Mouse (Mus musculus): ENCODE results near the gene Lama5. TPM values are rescaled to one million over a fixed set of nuclear protein-coding genes. Genes with fewer than 3 reads are reported as not detected.

The Lama5 gene
- polyA plus RNA-seq, 1 experiment, result 7.0 TPM

DNA sequence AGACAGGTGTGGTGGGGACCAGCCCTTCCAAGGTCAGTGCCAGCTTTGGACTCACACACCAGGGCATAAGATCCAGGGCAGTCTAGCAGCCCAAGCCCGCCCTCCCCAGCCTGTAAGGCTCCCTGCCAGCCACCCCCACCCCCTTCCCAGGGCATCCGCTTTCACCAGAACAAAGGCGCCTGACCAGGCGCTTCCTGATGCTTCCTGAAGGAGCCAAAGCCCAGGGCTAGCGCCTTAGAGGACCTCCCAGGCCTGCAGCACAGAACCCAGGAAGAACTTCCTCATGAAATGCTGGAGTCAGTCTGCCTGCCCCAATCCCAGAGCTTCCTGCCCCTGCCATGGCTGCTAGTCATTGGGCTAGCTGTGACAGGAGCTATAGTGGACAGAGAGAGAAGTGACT is 7.0 kb downstream of the Lama5 start:
- Histone ChIP-seq H3K4me1 (ENCODE audit: control insufficient read depth, insufficient read depth, low read length) (peaks cover 24% of the 10 kb centered on the region), H3K27ac (ENCODE audit: insufficient read depth, low read length) (no peak overlapping the region), H3K4me3 (replicated peaks; ENCODE audit: insufficient read depth, low read depth, low read length) (no peak overlapping the region), H3K27me3 (ENCODE audit: control insufficient read depth, insufficient read depth, low read length) (no peaks in the 10 kb centered on the region)
- WGBS, result 68% methylated on average over 5 of the region's 5 CpGs
- DNase-seq, result no peak
- no peak for TF ChIP-seq CTCF (IDR thresholded peaks at IDR 0.05; ENCODE audit: borderline replicate concordance, insufficient read depth, low read depth, low read length)

DNA sequence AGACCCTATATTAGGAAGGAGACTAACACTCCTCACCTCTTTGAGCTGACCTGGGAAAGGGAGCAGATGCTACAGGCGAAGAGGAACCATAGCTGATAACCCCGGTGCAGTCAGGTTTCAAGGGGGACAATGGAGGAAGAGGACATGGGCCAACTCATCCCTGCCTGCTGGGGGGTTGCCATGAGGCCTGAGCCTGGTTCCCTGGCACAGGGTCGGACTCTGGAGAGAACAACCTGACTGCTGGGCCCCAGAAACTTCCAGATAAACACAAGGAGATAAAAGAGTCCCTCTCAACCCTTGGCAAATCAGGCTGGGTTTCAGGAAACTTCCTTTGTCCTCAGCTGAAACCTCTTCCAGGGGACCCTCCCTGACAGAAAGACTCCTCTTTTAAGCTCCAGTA is 7.4 kb downstream of the Lama5 start:
- DNase-seq, result no peak
- no peak for TF ChIP-seq POLR2A (IDR thresholded peaks at IDR 0.05; ENCODE audit: borderline replicate concordance, insufficient read depth, low read length)
- TF ChIP-seq CTCF (IDR thresholded peaks at IDR 0.05; ENCODE audit: borderline replicate concordance, insufficient read depth, low read depth, low read length), result no peak
- 33% methylated on average over 3 of the region's 3 CpGs for WGBS
- no peaks in the 10 kb centered on the region for H3K27me3 ChIP-seq (ENCODE audit: control insufficient read depth, insufficient read depth, low read length)
- H3K4me3 ChIP-seq (replicated peaks; ENCODE audit: insufficient read depth, low read depth, low read length), result no peak overlapping the region
- H3K4me1 ChIP-seq (ENCODE audit: control insufficient read depth, insufficient read depth, low read length), result peaks cover 24% of the 10 kb centered on the region
- no peak overlapping the region for H3K27ac ChIP-seq (ENCODE audit: insufficient read depth, low read length)

DNA sequence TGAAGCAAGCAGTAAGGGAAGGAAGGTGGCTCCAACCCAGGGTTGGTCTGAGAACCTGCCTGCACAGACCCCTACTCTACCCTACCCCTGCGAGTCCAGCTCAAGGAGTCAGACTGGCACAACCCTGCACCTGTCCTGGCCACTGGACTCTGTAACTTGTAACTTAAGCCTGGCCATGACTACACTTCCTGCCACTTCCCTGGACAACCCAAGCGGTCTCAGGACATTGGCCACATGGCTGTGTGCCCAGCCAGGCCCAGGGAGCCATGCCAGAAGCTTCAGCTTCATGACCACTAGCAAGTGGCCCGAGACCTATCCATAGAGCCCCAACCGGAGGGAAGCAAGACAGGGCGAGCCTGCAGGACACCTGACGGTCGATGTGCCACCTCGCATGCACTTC is 8.1 kb downstream of the Lama5 start:
- H3K27me3 ChIP-seq (ENCODE audit: control insufficient read depth, insufficient read depth, low read length), result no peaks in the 10 kb centered on the region
- 36% methylated on average over 8 of the region's 8 CpGs for WGBS
- peak; percentile 60 to 64 for DNase-seq
- H3K4me1 ChIP-seq (ENCODE audit: control insufficient read depth, insufficient read depth, low read length), result peaks cover 24% of the 10 kb centered on the region
- TF ChIP-seq CTCF (IDR thresholded peaks at IDR 0.05; ENCODE audit: borderline replicate concordance, insufficient read depth, low read depth, low read length) (no peak), POLR2A (IDR thresholded peaks at IDR 0.05; ENCODE audit: borderline replicate concordance, insufficient read depth, low read length) (no peak)
- H3K27ac ChIP-seq (ENCODE audit: insufficient read depth, low read length), result no peak overlapping the region
- H3K4me3 ChIP-seq (replicated peaks; ENCODE audit: insufficient read depth, low read depth, low read length), result no peak overlapping the region

DNA sequence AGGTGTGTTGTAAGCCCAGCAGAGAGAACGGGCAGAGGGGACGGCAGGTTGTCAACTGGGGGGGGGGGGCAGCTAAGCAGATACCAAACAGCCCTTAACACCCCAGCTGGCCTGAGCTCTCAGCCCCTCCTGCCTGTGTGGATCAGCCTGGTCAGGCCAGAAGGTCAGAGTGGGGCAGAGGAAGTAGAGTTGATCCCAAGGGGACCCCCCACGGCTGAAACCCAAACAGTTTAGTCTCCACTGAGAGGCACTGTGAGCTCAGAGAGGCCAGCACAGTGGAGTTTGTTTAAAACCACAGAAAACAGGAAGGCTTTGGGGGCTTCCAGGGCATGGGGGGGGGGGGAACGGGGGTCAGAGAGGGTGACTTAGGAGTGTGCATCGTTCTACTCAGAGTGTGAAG is 8.7 kb downstream of the Lama5 start:
- H3K27ac ChIP-seq (ENCODE audit: insufficient read depth, low read length), result no peak overlapping the region
- no peak overlapping the region for H3K4me3 ChIP-seq (replicated peaks; ENCODE audit: insufficient read depth, low read depth, low read length)
- TF ChIP-seq CTCF (IDR thresholded peaks at IDR 0.05; ENCODE audit: borderline replicate concordance, insufficient read depth, low read depth, low read length), result no peak
- TF ChIP-seq POLR2A (IDR thresholded peaks at IDR 0.05; ENCODE audit: borderline replicate concordance, insufficient read depth, low read length), result no peak
- 75% methylated on average over 5 of the region's 5 CpGs for WGBS
- no peaks in the 10 kb centered on the region for H3K27me3 ChIP-seq (ENCODE audit: control insufficient read depth, insufficient read depth, low read length)
- DNase-seq, result no peak
- H3K4me1 ChIP-seq (ENCODE audit: control insufficient read depth, insufficient read depth, low read length), result peaks cover 24% of the 10 kb centered on the region

DNA sequence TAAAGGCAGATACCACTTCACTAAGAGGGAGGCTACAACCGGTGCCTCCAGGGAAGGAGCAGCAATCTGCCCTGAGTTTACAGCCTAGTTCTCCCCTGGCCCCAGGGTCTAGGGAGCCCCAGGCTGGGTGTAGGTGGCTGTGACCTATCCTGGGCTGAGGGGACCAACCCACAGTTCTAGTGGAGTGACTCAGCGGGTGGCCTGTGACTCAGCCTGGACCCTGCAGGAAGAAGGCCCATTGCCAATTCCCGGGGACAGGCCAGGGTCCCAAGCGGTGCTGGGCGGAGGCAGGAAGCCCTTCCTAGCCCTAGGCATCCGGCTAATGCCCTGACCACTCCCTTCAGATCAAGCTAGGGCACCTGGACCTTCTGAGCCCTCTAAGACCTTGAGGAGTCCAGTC is 9.7 kb downstream of the Lama5 start:
- TF ChIP-seq CTCF (IDR thresholded peaks at IDR 0.05; ENCODE audit: borderline replicate concordance, insufficient read depth, low read depth, low read length), result no peak
- TF ChIP-seq POLR2A (IDR thresholded peaks at IDR 0.05; ENCODE audit: borderline replicate concordance, insufficient read depth, low read length), result no peak
- Histone ChIP-seq H3K27ac (ENCODE audit: insufficient read depth, low read length) (no peak overlapping the region), H3K4me1 (ENCODE audit: control insufficient read depth, insufficient read depth, low read length) (peaks cover 24% of the 10 kb centered on the region), H3K27me3 (ENCODE audit: control insufficient read depth, insufficient read depth, low read length) (no peaks in the 10 kb centered on the region), H3K4me3 (replicated peaks; ENCODE audit: insufficient read depth, low read depth, low read length) (no peak overlapping the region)
- DNase-seq, result no peak
- WGBS, result 55% methylated on average over 6 of the region's 6 CpGs

DNA sequence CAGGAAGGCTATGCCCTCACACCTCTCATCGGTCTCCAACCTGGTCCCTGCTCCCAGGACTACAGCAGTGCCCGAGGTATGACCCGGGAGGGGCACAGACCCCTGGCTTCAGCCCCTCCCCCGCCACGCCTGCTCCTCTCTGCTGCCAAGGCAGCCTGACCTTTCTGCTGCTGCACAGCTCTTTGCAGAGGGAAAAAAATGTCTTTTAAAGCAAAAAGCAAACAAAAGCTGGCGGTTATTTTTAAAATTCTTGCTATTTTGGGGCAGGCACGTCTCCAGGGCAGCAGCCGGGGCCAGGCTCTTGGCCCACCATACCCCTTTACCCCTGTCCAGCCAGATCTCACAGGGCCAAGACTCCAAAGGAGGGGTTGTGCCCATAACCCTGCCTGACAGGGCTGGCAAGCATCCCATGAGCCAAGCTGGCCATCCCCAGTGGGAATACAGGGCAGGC is 10.6 kb downstream of the Lama5 start:
- Histone ChIP-seq H3K4me3 (replicated peaks; ENCODE audit: insufficient read depth, low read depth, low read length) (no peak overlapping the region), H3K4me1 (ENCODE audit: control insufficient read depth, insufficient read depth, low read length) (peaks cover 24% of the 10 kb centered on the region), H3K27ac (ENCODE audit: insufficient read depth, low read length) (no peak overlapping the region), H3K27me3 (ENCODE audit: control insufficient read depth, insufficient read depth, low read length) (no peaks in the 10 kb centered on the region)
- no peak for TF ChIP-seq CTCF (IDR thresholded peaks at IDR 0.05; ENCODE audit: borderline replicate concordance, insufficient read depth, low read depth, low read length)
- TF ChIP-seq POLR2A (IDR thresholded peaks at IDR 0.05; ENCODE audit: borderline replicate concordance, insufficient read depth, low read length), result no peak
- peak in 1 of 2 experiments; percentile 25 for DNase-seq
- WGBS, result 28% methylated on average over 8 of the region's 8 CpGs

DNA sequence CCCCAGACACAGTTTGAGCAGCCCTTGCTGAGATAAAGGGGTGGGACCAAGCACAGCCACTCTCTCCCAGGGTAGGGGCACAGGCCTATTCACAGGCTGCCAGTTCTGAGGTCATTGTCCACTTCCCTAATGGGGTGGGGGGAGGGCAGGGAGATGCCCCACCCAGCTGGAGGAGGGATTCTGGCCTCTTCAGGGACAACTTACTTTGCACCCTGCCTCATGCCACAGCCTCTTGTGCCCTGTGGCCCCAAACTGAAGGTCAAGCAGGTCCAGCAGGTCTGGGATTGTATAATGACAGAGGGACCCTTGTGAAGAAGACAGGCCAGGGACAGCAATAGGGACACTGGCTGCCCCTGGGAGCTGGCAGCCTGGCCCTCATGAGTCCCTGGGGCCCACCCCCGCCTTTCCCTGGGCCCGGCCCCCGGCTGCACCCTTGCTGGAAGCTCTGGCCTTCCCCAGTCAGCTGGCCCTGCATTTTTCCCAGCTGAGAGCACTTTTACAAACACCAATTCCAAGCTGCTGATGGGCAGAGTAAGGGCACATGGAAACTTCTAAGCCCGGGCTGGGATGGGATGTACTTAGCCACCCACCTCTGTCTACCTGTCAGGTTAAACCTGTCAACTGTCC is 11.2 kb downstream of the Lama5 start:
- H3K4me1 ChIP-seq (ENCODE audit: control insufficient read depth, insufficient read depth, low read length), result peaks cover 24% of the 10 kb centered on the region
- H3K27me3 ChIP-seq (ENCODE audit: control insufficient read depth, insufficient read depth, low read length), result no peaks in the 10 kb centered on the region
- no peak for DNase-seq
- TF ChIP-seq POLR2A (IDR thresholded peaks at IDR 0.05; ENCODE audit: borderline replicate concordance, insufficient read depth, low read length) (no peak), CTCF (IDR thresholded peaks at IDR 0.05; ENCODE audit: borderline replicate concordance, insufficient read depth, low read depth, low read length) (no peak)
- 37% methylated on average over 4 of the region's 4 CpGs for WGBS
- no peak overlapping the region for H3K27ac ChIP-seq (ENCODE audit: insufficient read depth, low read length)
- H3K4me3 ChIP-seq (replicated peaks; ENCODE audit: insufficient read depth, low read depth, low read length), result no peak overlapping the region

DNA sequence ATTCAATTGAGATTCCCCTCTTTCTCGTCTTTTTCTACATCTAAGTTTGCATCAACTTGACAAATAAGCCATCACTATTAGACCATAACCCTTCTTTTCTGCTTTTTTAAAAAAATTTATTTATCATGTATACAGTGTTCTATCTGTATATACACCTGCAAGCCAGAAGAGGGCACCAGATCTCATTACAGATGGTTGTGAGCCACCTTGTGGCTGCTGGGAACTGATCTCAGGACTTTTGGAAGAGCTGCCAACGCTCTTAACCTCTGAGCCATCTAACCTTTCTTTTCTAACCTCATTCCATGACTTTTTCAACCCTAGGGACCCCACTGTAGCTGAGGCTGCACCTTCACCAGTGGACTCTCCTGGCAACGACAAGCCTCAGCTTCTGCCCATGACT is 13.4 kb downstream of the Lama5 start:
- 95% methylated on average over 3 of the region's 3 CpGs for WGBS
- Histone ChIP-seq H3K27me3 (ENCODE audit: control insufficient read depth, insufficient read depth, low read length) (no peaks in the 10 kb centered on the region), H3K4me1 (ENCODE audit: control insufficient read depth, insufficient read depth, low read length) (peaks cover 12% of the 10 kb centered on the region), H3K27ac (ENCODE audit: insufficient read depth, low read length) (no peak overlapping the region), H3K4me3 (replicated peaks; ENCODE audit: insufficient read depth, low read depth, low read length) (no peak overlapping the region)
- DNase-seq, result no peak
- no peak for TF ChIP-seq CTCF (IDR thresholded peaks at IDR 0.05; ENCODE audit: borderline replicate concordance, insufficient read depth, low read depth, low read length)
- TF ChIP-seq POLR2A (IDR thresholded peaks at IDR 0.05; ENCODE audit: borderline replicate concordance, insufficient read depth, low read length), result no peak
